Mouse (Mus musculus) stomach, postnatal 0 days (tissue): Measurements from ENCODE around the gene Ehbp1.

Experiments used
- CTCF ChIP-seq: IDR thresholded peaks from 2 replicates; pipeline ENCODE4 v1.5.1; 2016; ENCODE audit warnings: antibody characterized with exemption, low read depth, mild to moderate bottlenecking, moderate library complexity
- EP300 ChIP-seq: optimal IDR thresholded peaks from 2 replicates; pipeline ENCODE3; 2016; ENCODE audit warnings: antibody characterized with exemption

DNA sequence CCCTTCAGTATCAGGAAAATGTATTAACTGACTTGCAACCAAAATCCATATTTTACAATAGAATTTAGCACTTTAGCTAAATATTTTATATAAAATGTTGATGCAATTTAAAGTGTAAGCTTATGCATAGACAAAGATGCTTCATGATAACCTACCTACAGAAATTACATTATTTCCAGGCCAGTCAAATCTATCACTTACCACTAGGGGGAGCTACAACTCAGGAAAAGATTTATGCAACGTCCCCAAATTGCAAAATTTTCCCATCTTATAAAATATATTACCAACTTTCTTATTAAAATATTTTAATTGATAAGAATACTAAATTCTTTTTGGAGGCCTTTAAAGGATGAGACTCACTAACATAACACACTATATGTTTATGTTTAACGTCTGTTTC is 116.5 kb downstream of the Ehbp1 start:
- TF ChIP-seq CTCF, result peak; percentile 81
- TF ChIP-seq EP300, result no peak
